Mouse (Mus musculus) brain, embryonic 14.5 days (tissue): ENCODE results near the gene Gpr179.

ENCODE experiments used
- CTCF ChIP-seq: fragments of 200-500 bp; IDR thresholded peaks from 2 replicates; pipeline ENCODE4 v1.5.1; 2012; ENCODE audit warnings: inconsistent platforms, mild to moderate bottlenecking, moderate library complexity, borderline replicate concordance; ENCODE audit not compliant: insufficient read depth, insufficient read length; ENCODE audit errors: extremely low read depth
- POLR2A ChIP-seq: fragments of 200-500 bp; IDR thresholded peaks from 2 replicates; pipeline ENCODE4 v1.6.1; 2012; ENCODE audit warnings: mild to moderate bottlenecking, inconsistent platforms, borderline replicate concordance; ENCODE audit not compliant: poor library complexity, insufficient read depth, insufficient read length, severe bottlenecking; ENCODE audit errors: extremely low read depth

DNA sequence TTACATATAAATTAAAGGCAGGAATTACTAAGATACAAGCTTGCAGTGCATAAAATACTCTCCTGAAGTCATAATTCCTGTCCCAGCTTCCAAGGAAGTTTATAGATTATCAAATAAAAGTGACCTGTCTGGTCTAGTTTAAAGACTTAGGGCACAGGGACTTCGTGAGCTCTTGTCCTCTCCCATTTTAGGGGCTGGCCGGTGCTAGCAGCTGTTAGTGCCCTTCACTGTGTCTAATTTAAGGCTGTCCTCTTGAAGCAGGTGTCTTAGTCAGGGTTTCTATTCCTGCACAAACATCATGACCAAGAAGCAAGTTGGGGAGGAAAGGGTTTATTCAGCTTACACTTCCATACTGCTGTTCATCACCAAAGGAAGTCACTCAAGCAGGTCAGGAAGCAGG is 21.5 kb upstream of the Gpr179 start:
- TF ChIP-seq CTCF (no peak), POLR2A (no peak)
